Mouse (Mus musculus) midbrain, embryonic 16.5 days (tissue): ENCODE data around the gene Podn. TPM values are rescaled to one million over a fixed set of nuclear protein-coding genes. Genes with fewer than 3 reads are reported as not detected.
"Not testable (repeated sequence)": the region's sequence is repeated elsewhere in the genome, so short reads cannot be mapped to it uniquely, and the experiment has no call there.

Source experiments
- ATAC-seq: fragments of 200-750 bp; cut with Nextera tagmentation; 2 replicates; pipeline ENCODE4 v1.8.0; 2017; ENCODE audit warnings: moderate TSS enrichment
- H3K27ac ChIP-seq: fragments of 300-500 bp; sonication (generic); 2 replicates; pipeline ENCODE4 v1.5.1; 2014; ENCODE audit warnings: mild to moderate bottlenecking, low read length, mixed read lengths
- H3K27me3 ChIP-seq: fragments of 300-500 bp; sonication (generic); 2 replicates; pipeline ENCODE4 v1.6.1; 2014; ENCODE audit warnings: low read depth, low read length, mixed read lengths; ENCODE audit not compliant: control insufficient read depth, insufficient read depth
- H3K36me3 ChIP-seq: fragments of 300-500 bp; sonication (generic); 2 replicates; pipeline ENCODE4 v1.6.1; 2014; ENCODE audit warnings: mild to moderate bottlenecking, low read length, moderate library complexity, mixed read lengths; ENCODE audit not compliant: control insufficient read depth, insufficient read depth
- H3K4me1 ChIP-seq: fragments of 300-500 bp; sonication (generic); 2 replicates; pipeline ENCODE4 v1.6.1; 2014; ENCODE audit warnings: mild to moderate bottlenecking, low read length, mixed read lengths; ENCODE audit not compliant: control insufficient read depth, insufficient read depth
- H3K4me2 ChIP-seq: fragments of 300-500 bp; sonication (generic); 2 replicates; pipeline ENCODE4 v1.6.1; 2014; ENCODE audit warnings: mild to moderate bottlenecking, low read length, mixed read lengths
- H3K4me3 ChIP-seq: fragments of 300-500 bp; sonication (generic); 2 replicates; pipeline ENCODE4 v1.5.1; 2014; ENCODE audit warnings: low read depth, mild to moderate bottlenecking, low read length, moderate library complexity, mixed read lengths
- H3K9ac ChIP-seq: fragments of 300-500 bp; sonication (generic); 2 replicates; pipeline ENCODE4 v1.6.1; 2014; ENCODE audit warnings: low read depth, low read length, mixed read lengths
- H3K9me3 ChIP-seq: fragments of 300-500 bp; sonication (generic); replicated peaks from 2 replicates; pipeline ENCODE4 v1.6.1; 2014; ENCODE audit warnings: mild to moderate bottlenecking, low read length, mixed read lengths; ENCODE audit not compliant: control insufficient read depth, poor library complexity, severe bottlenecking
- WGBS: fragments of 180-500 bp; shearing (Covaris S2); extraction: QIAGEN DNeasy Blood & Tissue Kit; methylation state at CpG from one replicate; pipeline ENCODE4 v1.1.7; 2014; 5-methylcytosine and 5-hydroxymethylcytosine counted together
- polyA plus RNA-seq: library from polyadenylated mRNA; unstranded; fragments of >200 nt; fragmentation: Nextera tagmentation; extraction: Ambion mirVana; gene quantifications from 2 replicates; pipeline ENCODE4 v1.2.1, GENCODE M21; 2015

Gene Podn
- 0.22 and 0.51 TPM in 2 replicates for polyA plus RNA-seq

- H3K4me3 ChIP-seq, result no peak within 1 kb of the TSS
- H3K27me3 ChIP-seq, result no peaks in the 10 kb centered on the region
- H3K9me3 ChIP-seq, result no peaks in the 10 kb centered on the region
- no peak within 1 kb of the TSS for H3K9ac ChIP-seq
- no peak for ATAC-seq
- 88% methylated on average over 4 of the region's 4 CpGs for WGBS
- H3K36me3 ChIP-seq, result no peaks in the 10 kb centered on the region
- H3K4me1 ChIP-seq, result no peaks in the 10 kb centered on the region
- no peak within 1 kb of the TSS for H3K27ac ChIP-seq
- no peak within 1 kb of the TSS for H3K4me2 ChIP-seq
Measured at GRCm38 (mm10) chr4:108096345-108096744, at the start of gene Podn. Podn (minus strand) TSS chr4:108096445.

- WGBS, result 43% methylated on average over 3 of the region's 3 CpGs
- not testable (repeated sequence) for H3K4me3 ChIP-seq, H3K27me3 ChIP-seq, H3K27ac ChIP-seq, H3K4me1 ChIP-seq, H3K9me3 ChIP-seq, H3K9ac ChIP-seq, H3K36me3 ChIP-seq, ATAC-seq, H3K4me2 ChIP-seq
Measured at GRCm38 (mm10) chr4:108145554-108145953, 49.3 kb upstream of the Podn start.

- no peaks in the 10 kb centered on the region for H3K9me3 ChIP-seq
- H3K4me1 ChIP-seq, result no peaks in the 10 kb centered on the region
- no peak within 1 kb of the TSS for H3K4me2 ChIP-seq
- H3K4me3 ChIP-seq, result no peak within 1 kb of the TSS
- no peak for ATAC-seq
- no peaks in the 10 kb centered on the region for H3K27me3 ChIP-seq
- no peak within 1 kb of the TSS for H3K27ac ChIP-seq
- no peak within 1 kb of the TSS for H3K9ac ChIP-seq
- no peaks in the 10 kb centered on the region for H3K36me3 ChIP-seq
- 94% methylated on average over 1 of the region's 1 CpGs for WGBS
Measured at GRCm38 (mm10) chr4:108144880-108145279, 48.6 kb upstream of the Podn start, which contains the start of gene Scp2. Scp2 (minus strand) TSS chr4:108144998.

- Histone ChIP-seq H3K9ac (no peak overlapping the region), H3K36me3 (no peaks in the 10 kb centered on the region), H3K27me3 (no peaks in the 10 kb centered on the region), H3K4me3 (no peak overlapping the region), H3K27ac (no peak overlapping the region), H3K4me2 (no peak overlapping the region), H3K9me3 (no peaks in the 10 kb centered on the region), H3K4me1 (no peaks in the 10 kb centered on the region)
- no peak for ATAC-seq
Measured at GRCm38 (mm10) chr4:108143778-108144177, 47.5 kb upstream of the Podn start.

- not testable (repeated sequence) for H3K4me3 ChIP-seq, H3K4me2 ChIP-seq, H3K36me3 ChIP-seq, H3K27me3 ChIP-seq, H3K9ac ChIP-seq, H3K9me3 ChIP-seq, H3K4me1 ChIP-seq, H3K27ac ChIP-seq, ATAC-seq
- 94% methylated on average over 2 of the region's 2 CpGs for WGBS
Measured at GRCm38 (mm10) chr4:108143178-108143577, 46.9 kb upstream of the Podn start.

- ATAC-seq, result no peak
Measured at GRCm38 (mm10) chr4:108136938-108137337, 40.7 kb upstream of the Podn start.

GRCm38 (mm10) chr4:108130452-108130851, 34.2 kb upstream of the Podn start:
- Histone ChIP-seq H3K9ac (no peak overlapping the region), H3K9me3 (no peaks in the 10 kb centered on the region; the same call in 1 of the 2 replicates), H3K4me2 (no peak overlapping the region), H3K27me3 (no peaks in the 10 kb centered on the region), H3K27ac (no peak overlapping the region), H3K36me3 (no peaks in the 10 kb centered on the region), H3K4me3 (no peak overlapping the region), H3K4me1 (no peaks in the 10 kb centered on the region)
- no peak for ATAC-seq
- WGBS, result 97% methylated on average over 3 of the region's 3 CpGs

More at GRCm38 (mm10) chr4:108136938-108137337, 40.7 kb upstream of the Podn start:
- Histone ChIP-seq H3K27me3 (no peaks in the 10 kb centered on the region), H3K9ac (no peak overlapping the region), H3K36me3 (no peaks in the 10 kb centered on the region), H3K27ac (no peak overlapping the region), H3K4me3 (no peak overlapping the region), H3K4me1 (no peaks in the 10 kb centered on the region), H3K9me3 (no peaks in the 10 kb centered on the region), H3K4me2 (no peak overlapping the region)
- 87% methylated on average over 5 of the region's 5 CpGs for WGBS

- Histone ChIP-seq H3K27ac (no peak overlapping the region), H3K9ac (no peak overlapping the region), H3K4me2 (no peak overlapping the region), H3K4me1 (no peaks in the 10 kb centered on the region), H3K27me3 (no peaks in the 10 kb centered on the region), H3K36me3 (no peaks in the 10 kb centered on the region), H3K9me3 (no peaks in the 10 kb centered on the region; the same call in 1 of the 2 replicates), H3K4me3 (no peak overlapping the region)
- WGBS, result 93% methylated on average over 2 of the region's 2 CpGs
- ATAC-seq, result no peak
Measured at GRCm38 (mm10) chr4:108128339-108128738, 32.1 kb upstream of the Podn start.

GRCm38 (mm10) chr4:108127516-108127915, 31.3 kb upstream of the Podn start:
- Histone ChIP-seq H3K4me2 (no peak overlapping the region), H3K36me3 (no peaks in the 10 kb centered on the region), H3K4me1 (no peaks in the 10 kb centered on the region), H3K4me3 (no peak overlapping the region), H3K27ac (no peak overlapping the region), H3K9ac (no peak overlapping the region), H3K27me3 (no peaks in the 10 kb centered on the region), H3K9me3 (no peaks in the 10 kb centered on the region; the same call in 1 of the 2 replicates)
- 93% methylated on average over 5 of the region's 5 CpGs for WGBS
- ATAC-seq, result no peak
